Mouse (Mus musculus) lung, adult 2 months (tissue): ENCODE results near the gene Tnp1.

Experiments
- CTCF ChIP-seq: fragments of 200-500 bp; IDR thresholded peaks from 2 replicates; pipeline ENCODE4 v1.5.1; 2011; ENCODE audit warnings: mild to moderate bottlenecking, low read length, control low read depth; ENCODE audit not compliant: insufficient read depth
- POLR2A ChIP-seq: fragments of 200-500 bp; IDR thresholded peaks from 2 replicates; pipeline ENCODE4 v1.6.1; 2011; ENCODE audit warnings: low read depth, mild to moderate bottlenecking, control low read depth, low read length, borderline replicate concordance; ENCODE audit errors: extremely low read depth

- TF ChIP-seq POLR2A (no peak), CTCF (no peak)
Observed at GRCm38 (mm10) chr1:73055206-73055605, 39.5 kb upstream of the Tnp1 start.
